Mouse (Mus musculus): ENCODE results near the gene Vmn2r27. TPM values are rescaled to one million over a fixed set of nuclear protein-coding genes. Genes with fewer than 3 reads are reported as not detected.

Gene Vmn2r27
- polyA plus RNA-seq, 1 experiment from 2014 or later: not detected

Other genes with a start within 250 kb of the Vmn2r27 start
- not detected in 2 replicates for gene Vmn2r26, start 207.3 kb downstream of the Vmn2r27 start, polyA plus RNA-seq (2016; fragmentation: Nextera tagmentation; extraction: Ambion mirVana)
- gene Cd163, start 72.8 kb upstream of the Vmn2r27 start, polyA plus RNA-seq (2016; fragmentation: Nextera tagmentation; extraction: Ambion mirVana): not detected in 2 replicates
- 46.9 and 51.7 TPM in 2 replicates for gene Pex5, start 183.2 kb upstream of the Vmn2r27 start, polyA plus RNA-seq (2016; fragmentation: Nextera tagmentation; extraction: Ambion mirVana)
- gene Clstn3, start 232.9 kb upstream of the Vmn2r27 start, polyA plus RNA-seq (2016; fragmentation: Nextera tagmentation; extraction: Ambion mirVana): 8.8 and 20.4 TPM in 2 replicates